ENCODE assay signal across 8 mouse cellular contexts in the genomic region with DNA sequence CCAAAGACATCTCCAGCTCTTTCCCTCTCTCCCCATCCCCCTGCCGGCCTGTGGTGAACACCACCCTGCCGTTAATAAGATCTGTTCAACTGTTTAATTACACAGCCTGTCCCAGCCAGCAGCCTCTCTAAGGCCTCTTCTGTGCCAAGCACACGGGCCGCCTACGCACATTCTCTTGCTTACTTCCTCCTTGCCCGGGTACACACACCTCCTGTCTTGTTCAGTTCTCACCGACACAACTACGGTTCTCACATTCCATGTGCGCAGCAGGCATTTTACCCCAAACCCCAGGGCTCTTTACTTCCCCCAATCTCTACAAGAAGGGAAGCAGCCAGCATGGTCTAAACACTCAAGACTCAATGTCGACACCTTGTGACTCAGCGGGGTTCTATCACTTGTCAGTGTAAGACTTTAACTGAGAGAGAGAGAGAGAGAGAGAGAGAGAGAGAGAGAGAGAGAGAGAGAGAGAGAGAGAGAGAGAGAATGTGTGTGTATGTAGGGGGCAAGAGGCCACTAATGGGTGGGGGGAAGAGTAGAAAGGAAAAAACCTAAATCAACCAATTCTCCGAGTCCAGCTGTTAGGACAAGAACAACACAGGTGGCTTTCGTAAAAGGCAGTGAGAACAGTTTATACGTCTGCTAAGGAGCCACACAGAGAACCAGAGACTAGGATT.
DNase-seq lines count a peak whose midpoint lies in the region; ATAC-seq lines count a peak whose summit lies in the region.

No protein-coding gene starts in this region.

- H3K9ac ChIP-seq in neural tube, embryonic 15.5 days (replicated peaks): no peak overlapping the region

- ATAC-seq in megakaryocyte progenitor cell, adult 5-6 weeks (replicated peaks; ENCODE audit: poor library complexity): peak; percentile 66
- no peak for ATAC-seq in neural tube, embryonic 15.5 days (ENCODE audit: low FRiP score)

- H3K27me3 ChIP-seq in neural tube, embryonic 15.5 days (replicated peaks): no peaks in the 10 kb centered on the region

- H3K36me3 ChIP-seq in neural tube, embryonic 15.5 days: no peaks in the 10 kb centered on the region

- DNase-seq in layer of hippocampus, adult 11-12 months (ENCODE audit: low spot score): peak; percentile 77
- no peak for DNase-seq in layer of hippocampus, adult 9-10 months (ENCODE audit: low spot score)
- peak; percentile 87 for DNase-seq in NIH3T3 (ENCODE audit: low read depth)
- peak; percentile 72 to 74 for DNase-seq in cerebellum, postnatal 36 days
- DNase-seq in ovary, postnatal 36 days (ENCODE audit: low spot score): no peak
- DNase-seq in urinary bladder, adult 18-20 months (ENCODE audit: low spot score in 2 of 2): no peak

- H3K4me1 ChIP-seq in neural tube, embryonic 15.5 days: peaks cover 17% of the 10 kb centered on the region

- 66% methylated on average over 14 of the region's 14 CpGs for WGBS in neural tube, embryonic 15.5 days

- no peak overlapping the region for H3K4me3 ChIP-seq in neural tube, embryonic 15.5 days (replicated peaks)

- no peak overlapping the region for H3K4me2 ChIP-seq in neural tube, embryonic 15.5 days

- H3K9me3 ChIP-seq in neural tube, embryonic 15.5 days (replicated peaks): no peaks in the 10 kb centered on the region

- H3K27ac ChIP-seq in neural tube, embryonic 15.5 days (replicated peaks): no peak overlapping the region

Comparison
In these comparisons a context has a peak if more than half of its experiments do, and no peak if none do; other contexts are left out.
1. DNase-seq: peak in layer of hippocampus, adult 11-12 months (single experiment), NIH3T3 (single experiment) and cerebellum, postnatal 36 days (2 of 2); none in layer of hippocampus, adult 9-10 months (single experiment), ovary, postnatal 36 days (single experiment) and urinary bladder, adult 18-20 months (0 of 2).